Mouse (Mus musculus): ENCODE data around the gene Ap4b1. TPM values are rescaled to one million over a fixed set of nuclear protein-coding genes. Genes with fewer than 3 reads are reported as not detected.
"Not testable (repeated sequence)": the region's sequence is repeated elsewhere in the genome, so short reads cannot be mapped to it uniquely, and the experiment has no call there.

Ap4b1 gene
- polyA plus RNA-seq, 1 experiment = 24.4 TPM

- 95% methylated on average over 2 of the region's 2 CpGs for whole genome bisulfite sequencing
- Histone ChIP-seq H3K36me3 (ENCODE audit: control insufficient read depth, insufficient read depth, low read length) (no peaks in the 10 kb centered on the region), H3K27ac (ENCODE audit: control insufficient read depth, insufficient read depth, low read length) (no peak overlapping the region), H3K27me3 (ENCODE audit: control insufficient read depth, insufficient read depth, low read length) (no peaks in the 10 kb centered on the region), H3K4me3 (ENCODE audit: control insufficient read depth, insufficient read depth, low read length) (no peak overlapping the region), H3K4me1 (replicated peaks; ENCODE audit: control insufficient read depth, insufficient read depth, low read length) (no peaks in the 10 kb centered on the region)
- TF ChIP-seq CTCF (IDR thresholded peaks at IDR 0.05; ENCODE audit: borderline replicate concordance, control insufficient read depth, extremely low read depth, insufficient read depth, low read length, poor library complexity) (no peak), POLR2A (IDR thresholded peaks at IDR 0.05; ENCODE audit: control insufficient read depth, extremely low read depth, insufficient read depth, low read length, poor library complexity) (no peak)
- DNase-seq = no peak
Observed at GRCm38 (mm10) chr3:103834001-103834400, 24.7 kb downstream of the Ap4b1 start.

- no peak overlapping the region for H3K27ac ChIP-seq (ENCODE audit: control insufficient read depth, insufficient read depth, low read length)
- no peak for DNase-seq
- TF ChIP-seq POLR2A (IDR thresholded peaks at IDR 0.05; ENCODE audit: control insufficient read depth, extremely low read depth, insufficient read depth, low read length, poor library complexity) (no peak), CTCF (IDR thresholded peaks at IDR 0.05; ENCODE audit: borderline replicate concordance, control insufficient read depth, extremely low read depth, insufficient read depth, low read length, poor library complexity) (no peak)
- no peaks in the 10 kb centered on the region for H3K36me3 ChIP-seq (ENCODE audit: control insufficient read depth, insufficient read depth, low read length)
- no peaks in the 10 kb centered on the region for H3K4me1 ChIP-seq (replicated peaks; ENCODE audit: control insufficient read depth, insufficient read depth, low read length)
- H3K27me3 ChIP-seq (ENCODE audit: control insufficient read depth, insufficient read depth, low read length) = no peaks in the 10 kb centered on the region
- 88% methylated on average over 6 of the region's 6 CpGs for WGBS
- no peak overlapping the region for H3K4me3 ChIP-seq (ENCODE audit: control insufficient read depth, insufficient read depth, low read length)
Observed at GRCm38 (mm10) chr3:103835272-103835950, 26.1 kb downstream of the Ap4b1 start.

- Histone ChIP-seq H3K36me3 (ENCODE audit: control insufficient read depth, insufficient read depth, low read length) (no peaks in the 10 kb centered on the region), H3K4me1 (replicated peaks; ENCODE audit: control insufficient read depth, insufficient read depth, low read length) (no peaks in the 10 kb centered on the region), H3K27ac (ENCODE audit: control insufficient read depth, insufficient read depth, low read length) (no peak overlapping the region), H3K4me3 (ENCODE audit: control insufficient read depth, insufficient read depth, low read length) (no peak overlapping the region), H3K27me3 (ENCODE audit: control insufficient read depth, insufficient read depth, low read length) (no peaks in the 10 kb centered on the region)
- TF ChIP-seq POLR2A (IDR thresholded peaks at IDR 0.05; ENCODE audit: control insufficient read depth, extremely low read depth, insufficient read depth, low read length, poor library complexity) = no peak
- TF ChIP-seq CTCF (IDR thresholded peaks at IDR 0.05; ENCODE audit: borderline replicate concordance, control insufficient read depth, extremely low read depth, insufficient read depth, low read length, poor library complexity) = no peak
- 77% methylated on average over 10 of the region's 10 CpGs for WGBS
- no peak for DNase-seq
Observed at GRCm38 (mm10) chr3:103835951-103836310, 26.6 kb downstream of the Ap4b1 start.

- Histone ChIP-seq H3K36me3 (ENCODE audit: control insufficient read depth, insufficient read depth, low read length) (no peaks in the 10 kb centered on the region), H3K27me3 (ENCODE audit: control insufficient read depth, insufficient read depth, low read length) (no peaks in the 10 kb centered on the region), H3K4me3 (ENCODE audit: control insufficient read depth, insufficient read depth, low read length) (no peak overlapping the region), H3K27ac (ENCODE audit: control insufficient read depth, insufficient read depth, low read length) (no peak overlapping the region), H3K4me1 (replicated peaks; ENCODE audit: control insufficient read depth, insufficient read depth, low read length) (no peaks in the 10 kb centered on the region)
- TF ChIP-seq POLR2A (IDR thresholded peaks at IDR 0.05; ENCODE audit: control insufficient read depth, extremely low read depth, insufficient read depth, low read length, poor library complexity) (no peak), CTCF (IDR thresholded peaks at IDR 0.05; ENCODE audit: borderline replicate concordance, control insufficient read depth, extremely low read depth, insufficient read depth, low read length, poor library complexity) (no peak)
- DNase-seq = no peak
- 99% methylated on average over 5 of the region's 5 CpGs for WGBS
Observed at GRCm38 (mm10) chr3:103836453-103836852, 27.1 kb downstream of the Ap4b1 start.

- H3K4me1 ChIP-seq (replicated peaks; ENCODE audit: control insufficient read depth, insufficient read depth, low read length) = no peaks in the 10 kb centered on the region
- no peaks in the 10 kb centered on the region for H3K27me3 ChIP-seq (ENCODE audit: control insufficient read depth, insufficient read depth, low read length)
- TF ChIP-seq POLR2A (IDR thresholded peaks at IDR 0.05; ENCODE audit: control insufficient read depth, extremely low read depth, insufficient read depth, low read length, poor library complexity) = no peak
- no peak for TF ChIP-seq CTCF (IDR thresholded peaks at IDR 0.05; ENCODE audit: borderline replicate concordance, control insufficient read depth, extremely low read depth, insufficient read depth, low read length, poor library complexity)
- 95% methylated on average over 6 of the region's 6 CpGs for WGBS
- no peaks in the 10 kb centered on the region for H3K36me3 ChIP-seq (ENCODE audit: control insufficient read depth, insufficient read depth, low read length)
- H3K4me3 ChIP-seq (ENCODE audit: control insufficient read depth, insufficient read depth, low read length) = no peak overlapping the region
- DNase-seq = no peak
- no peak overlapping the region for H3K27ac ChIP-seq (ENCODE audit: control insufficient read depth, insufficient read depth, low read length)
Observed at GRCm38 (mm10) chr3:103839711-103840110, 30.4 kb downstream of the Ap4b1 start.

GRCm38 (mm10) chr3:103840195-103840594 is 30.9 kb downstream of the Ap4b1 start:
- H3K4me1 ChIP-seq (replicated peaks; ENCODE audit: control insufficient read depth, insufficient read depth, low read length); H3K27ac ChIP-seq (ENCODE audit: control insufficient read depth, insufficient read depth, low read length); H3K4me3 ChIP-seq (ENCODE audit: control insufficient read depth, insufficient read depth, low read length); H3K27me3 ChIP-seq (ENCODE audit: control insufficient read depth, insufficient read depth, low read length); DNase-seq; H3K36me3 ChIP-seq (ENCODE audit: control insufficient read depth, insufficient read depth, low read length): not testable (repeated sequence)
- WGBS = 96% methylated on average over 3 of the region's 3 CpGs

- H3K27me3 ChIP-seq (ENCODE audit: control insufficient read depth, insufficient read depth, low read length); H3K4me1 ChIP-seq (replicated peaks; ENCODE audit: control insufficient read depth, insufficient read depth, low read length); H3K4me3 ChIP-seq (ENCODE audit: control insufficient read depth, insufficient read depth, low read length); H3K36me3 ChIP-seq (ENCODE audit: control insufficient read depth, insufficient read depth, low read length); DNase-seq; H3K27ac ChIP-seq (ENCODE audit: control insufficient read depth, insufficient read depth, low read length): not testable (repeated sequence)
- 77% methylated on average over 7 of the region's 7 CpGs for WGBS
Observed at GRCm38 (mm10) chr3:103840946-103841345, 31.6 kb downstream of the Ap4b1 start.

Data from thymus, adult 2 months (tissue).